Mouse (Mus musculus): ENCODE measurements around the gene Cdkal1.

GRCm38 (mm10) chr13:29590164-29590563 is 265.3 kb downstream of the Cdkal1 start:
- TF ChIP-seq POLR2A (IDR thresholded peaks at IDR 0.05; ENCODE audit: low read depth, low read length): no peak
- TF ChIP-seq CTCF (IDR thresholded peaks at IDR 0.05; ENCODE audit: extremely low read depth, insufficient read length, insufficient replicate concordance, low read depth, low read length): no peak

Data from small intestine, adult 2 months (tissue).